Mouse (Mus musculus) E14TG2a.4 (cell line): ENCODE data around the gene Kcne2.

Experiments used
- CTCF ChIP-seq: conservative IDR thresholded peaks from 2 replicates; pipeline ENCODE4 v1.5.1; 2014; ENCODE audit warnings: low read length
- NANOG ChIP-seq: IDR thresholded peaks from 2 replicates; pipeline ENCODE4 v1.6.1; 2014; ENCODE audit warnings: borderline replicate concordance, low read length, mixed read lengths

GRCm38 (mm10) chr16:92254316-92254715 is 37.9 kb upstream of the Kcne2 start:
- TF ChIP-seq CTCF (no peak), NANOG (no peak)
